14 mouse cellular contexts compared by ENCODE assay signal in genomic region chr12:106477040-106477665, GRCm38 (mm10).
DNase-seq lines count a peak whose midpoint lies in the region; ATAC-seq and TF ChIP-seq lines count a peak whose summit lies in the region.
"Had no signal": no experiment of that assay in that cellular context is flagged by ENCODE, and none has a peak within 500 bp of the region (broad histone marks: within the 10 kb centered on the region; RNA-seq: fewer than 3 reads in every experiment).

No protein-coding gene starts in this region.

- peak overlapping the region; percentile 55; the same call in 1 of the 2 replicates for H3K4me2 ChIP-seq in forebrain, embryonic 15.5 days (replicated peaks)
- no peak overlapping the region for H3K4me2 ChIP-seq in intestine, embryonic 15.5 days (replicated peaks)
- H3K4me2 ChIP-seq: heart, embryonic 13.5 days had no signal

- TF ChIP-seq EP300 in heart, adult 2 months (IDR thresholded peaks at IDR 0.05; ENCODE audit: insufficient read depth, low read depth, low read length) = no peak

- peak overlapping the region; percentile 83 for H3K27ac ChIP-seq in forebrain, embryonic 15.5 days (replicated peaks)
- no peak overlapping the region for H3K27ac ChIP-seq in heart, adult 2 months
- H3K27ac ChIP-seq in intestine, embryonic 15.5 days = no peak overlapping the region
- H3K27ac ChIP-seq: gastrocnemius, adult 2 months; heart, embryonic 13.5 days had no signal

- DNase-seq in CD4-positive, CD25-positive, alpha-beta regulatory T cell, adult 2 months (ENCODE audit: low read depth, low spot score) = peak; percentile 23
- peak; percentile 56 for DNase-seq in retina, postnatal 1 day
- no peak for DNase-seq in retina, embryonic 14.5 days (ENCODE audit: low spot score)
- DNase-seq in spleen, postnatal 14 days (ENCODE audit: low spot score in 2 of 2) = no peak
- no peak for DNase-seq in heart, adult 2 months
- DNase-seq: cerebellum, adult 11 months; gastrocnemius, adult 2 months; kidney, adult 11 months; layer of hippocampus, adult 9-11 months; lung, postnatal 36 days had no signal

- H3K36me3 ChIP-seq in forebrain, embryonic 15.5 days = no peaks in the 10 kb centered on the region
- no peaks in the 10 kb centered on the region for H3K36me3 ChIP-seq in heart, adult 2 months (ENCODE audit: control insufficient read depth, insufficient read depth, low read length)
- no peaks in the 10 kb centered on the region for H3K36me3 ChIP-seq in intestine, embryonic 15.5 days
- H3K36me3 ChIP-seq: heart, embryonic 13.5 days had no signal

- TF ChIP-seq CTCF in heart, adult 2 months (IDR thresholded peaks at IDR 0.05) = no peak

- no peak for TF ChIP-seq POLR2A in heart, adult 2 months (IDR thresholded peaks at IDR 0.05; ENCODE audit: insufficient read depth, low read depth, low read length)

- H3K9me3 ChIP-seq in forebrain, embryonic 15.5 days = no peaks in the 10 kb centered on the region
- H3K9me3 ChIP-seq in intestine, embryonic 15.5 days = no peaks in the 10 kb centered on the region
- H3K9me3 ChIP-seq: heart, embryonic 13.5 days had no signal

- WGBS in forebrain, embryonic 15.5 days = 18% methylated on average over 8 of the region's 8 CpGs
- WGBS in heart, adult 2 months = 27% methylated on average over 8 of the region's 8 CpGs
- 25% methylated on average over 8 of the region's 8 CpGs for WGBS in intestine, embryonic 15.5 days

- no peaks in the 10 kb centered on the region for H3K27me3 ChIP-seq in forebrain, embryonic 15.5 days
- H3K27me3 ChIP-seq in heart, adult 2 months (ENCODE audit: control insufficient read depth, insufficient read depth, low read length) = 0 out of 2 replicates have a peak, but pooled peaks cover 1% of the 10 kb centered on the region
- peaks cover 44% of the 10 kb centered on the region for H3K27me3 ChIP-seq in intestine, embryonic 15.5 days (replicated peaks)

- intact Hi-C loops in heart, adult 2 months (cut with DNase I) = no loop called here

- H3K4me3 ChIP-seq in forebrain, embryonic 15.5 days = no peak overlapping the region
- H3K4me3 ChIP-seq in heart, adult 2 months = no peak overlapping the region
- H3K4me3 ChIP-seq in intestine, embryonic 15.5 days (replicated peaks) = no peak overlapping the region
- H3K4me3 ChIP-seq: gastrocnemius, adult 2 months; heart, embryonic 13.5 days had no signal

- peaks cover 61% of the 10 kb centered on the region for H3K4me1 ChIP-seq in forebrain, embryonic 15.5 days
- H3K4me1 ChIP-seq in heart, adult 2 months (ENCODE audit: control insufficient read depth, insufficient read depth, low read length) = no peaks in the 10 kb centered on the region
- H3K4me1 ChIP-seq in intestine, embryonic 15.5 days (replicated peaks) = 0 out of 2 replicates have a peak, but pooled peaks cover 7% of the 10 kb centered on the region

- H3K79me2 ChIP-seq in heart, adult 2 months (replicated peaks; ENCODE audit: control insufficient read depth, insufficient read depth, low read length) = no peaks in the 10 kb centered on the region

- no peak for ATAC-seq in CD4-positive, CD25-positive, alpha-beta regulatory T cell, adult 4 months
- no peak for ATAC-seq in forebrain, embryonic 15.5 days (replicated peaks)
- no peak for ATAC-seq in intestine, embryonic 15.5 days

- no peak overlapping the region for H3K9ac ChIP-seq in forebrain, embryonic 15.5 days (replicated peaks)
- H3K9ac ChIP-seq in heart, adult 2 months (ENCODE audit: low read depth, low read length) = no peak overlapping the region
- H3K9ac ChIP-seq in intestine, embryonic 15.5 days = no peak overlapping the region
- H3K9ac ChIP-seq: heart, embryonic 13.5 days had no signal

Comparison
In these comparisons a context has a peak if more than half of its experiments do, and no peak if none do; other contexts are left out.
1. DNase-seq: peak in CD4-positive, CD25-positive, alpha-beta regulatory T cell, adult 2 months (single experiment) and retina, postnatal 1 day (single experiment); none in retina, embryonic 14.5 days (single experiment), spleen, postnatal 14 days (0 of 2) and heart, adult 2 months (0 of 2).